Mouse (Mus musculus) intestine, embryonic 15.5 days (tissue): ENCODE measurements around the gene Slc7a11. TPM values are rescaled to one million over a fixed set of nuclear protein-coding genes. Genes with fewer than 3 reads are reported as not detected.

Experiments used
- ATAC-seq: fragments of 200-750 bp; cut with Nextera tagmentation; 2 replicates; pipeline ENCODE4 v1.8.0; 2017; ENCODE audit warnings: moderate TSS enrichment, moderate library complexity
- H3K27ac ChIP-seq: fragments of 300-500 bp; sonication (generic); 2 replicates; pipeline ENCODE4 v1.5.1; 2015; ENCODE audit warnings: mild to moderate bottlenecking, inconsistent platforms
- H3K27me3 ChIP-seq: fragments of 300-500 bp; sonication (generic); replicated peaks from 2 replicates; pipeline ENCODE4 v1.6.1; 2015; ENCODE audit warnings: inconsistent platforms
- H3K36me3 ChIP-seq: fragments of 300-500 bp; sonication (generic); 2 replicates; pipeline ENCODE4 v1.6.1; 2015; ENCODE audit warnings: inconsistent platforms
- H3K4me1 ChIP-seq: fragments of 300-500 bp; sonication (generic); replicated peaks from 2 replicates; pipeline ENCODE4 v1.6.1; 2015; ENCODE audit warnings: inconsistent platforms
- H3K4me2 ChIP-seq: fragments of 300-500 bp; sonication (generic); replicated peaks from 2 replicates; pipeline ENCODE4 v1.6.1; 2015; ENCODE audit warnings: mild to moderate bottlenecking, inconsistent platforms
- H3K4me3 ChIP-seq: fragments of 300-500 bp; sonication (generic); replicated peaks from 2 replicates; pipeline ENCODE4 v1.5.1; 2015; ENCODE audit warnings: inconsistent platforms
- H3K9ac ChIP-seq: fragments of 300-500 bp; sonication (generic); 2 replicates; pipeline ENCODE4 v1.6.1; 2015; ENCODE audit warnings: inconsistent platforms
- H3K9me3 ChIP-seq: fragments of 300-500 bp; sonication (generic); 2 replicates; pipeline ENCODE4 v1.6.1; 2016; ENCODE audit warnings: inconsistent platforms
- WGBS: fragments of 180-500 bp; shearing (Covaris S2); methylation state at CpG from one replicate; pipeline ENCODE4 v1.1.7; 2015; 5-methylcytosine and 5-hydroxymethylcytosine counted together
- polyA plus RNA-seq: library from polyadenylated mRNA; unstranded; fragments of >200 nt; fragmentation: Nextera tagmentation; extraction: Ambion mirVana; gene quantifications from 2 replicates; pipeline ENCODE4 v1.2.1, GENCODE M21; 2015

Gene Slc7a11
- polyA plus RNA-seq, 1 experiment from 2014 or later, result 0.14 TPM

DNA sequence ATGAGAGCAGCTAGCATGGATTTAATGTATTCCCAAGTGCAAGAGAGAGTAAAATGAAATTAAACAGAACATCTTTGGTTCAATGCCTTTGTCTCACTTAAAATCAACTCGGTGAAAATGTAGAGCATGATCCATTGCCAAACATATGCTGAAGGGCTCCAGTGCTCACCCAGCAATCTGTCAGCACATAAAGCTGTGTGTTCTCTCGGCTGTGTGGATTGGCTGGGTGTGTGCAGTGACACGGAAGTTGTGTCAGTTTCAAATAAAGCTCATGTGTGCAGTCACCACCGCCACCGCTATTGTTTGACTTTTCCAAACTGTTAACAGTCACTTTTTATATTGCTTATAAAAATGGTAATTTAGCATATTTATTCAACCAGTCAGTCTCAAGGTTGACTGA is 398.7 kb downstream of the Slc7a11 start:
- H3K27me3 ChIP-seq, result no peaks in the 10 kb centered on the region
- no peak for ATAC-seq
- no peak overlapping the region for H3K9ac ChIP-seq
- no peaks in the 10 kb centered on the region for H3K36me3 ChIP-seq
- 52% methylated on average over 5 of the region's 5 CpGs for WGBS
- no peak overlapping the region for H3K4me3 ChIP-seq
- no peak overlapping the region for H3K4me2 ChIP-seq
- H3K4me1 ChIP-seq, result no peaks in the 10 kb centered on the region
- H3K27ac ChIP-seq, result no peak overlapping the region
- no peaks in the 10 kb centered on the region for H3K9me3 ChIP-seq

DNA sequence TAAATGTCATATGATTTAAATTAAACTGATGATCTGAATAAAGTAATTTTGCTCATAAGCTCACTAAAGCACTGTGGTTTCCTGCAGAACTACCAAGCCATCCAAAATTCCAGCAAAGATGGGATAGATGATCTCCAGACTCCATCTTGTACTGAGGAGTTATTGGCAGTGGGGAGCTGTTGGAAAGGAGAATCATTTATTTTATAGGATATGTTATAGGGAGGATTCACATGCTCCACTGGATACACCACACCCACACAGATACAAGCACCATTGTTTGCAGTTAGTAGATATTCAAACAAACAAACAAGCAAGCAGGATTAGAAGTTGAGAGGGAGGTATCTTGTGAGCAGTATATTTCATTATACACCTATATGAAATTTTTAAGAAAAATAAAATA is 399.3 kb downstream of the Slc7a11 start:
- Histone ChIP-seq H3K4me2 (no peak overlapping the region), H3K4me3 (no peak overlapping the region), H3K27ac (no peak overlapping the region), H3K36me3 (no peaks in the 10 kb centered on the region), H3K9ac (no peak overlapping the region), H3K27me3 (no peaks in the 10 kb centered on the region), H3K4me1 (no peaks in the 10 kb centered on the region), H3K9me3 (no peaks in the 10 kb centered on the region)
- no peak for ATAC-seq

DNA sequence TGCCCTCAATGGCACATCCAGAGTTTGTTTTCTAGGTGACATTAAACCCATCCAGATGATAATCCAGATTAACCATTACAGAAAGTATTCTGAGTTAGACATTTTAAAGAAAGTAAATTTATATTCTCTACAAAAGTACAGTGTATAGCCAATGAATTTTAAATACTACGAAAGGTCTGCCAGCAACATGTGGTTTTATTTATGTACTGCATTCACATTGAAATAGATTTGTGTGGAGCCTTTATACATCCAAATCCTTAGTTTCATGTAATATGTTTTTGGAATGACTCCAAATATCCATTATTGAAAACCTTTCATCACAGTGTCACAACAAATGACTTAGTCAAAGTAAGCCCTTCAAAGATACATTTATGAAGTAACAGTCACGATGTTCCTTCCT is 402.3 kb downstream of the Slc7a11 start:
- ATAC-seq, result no peak
- H3K4me3 ChIP-seq, result no peak overlapping the region
- WGBS, result 84% methylated on average over 2 of the region's 2 CpGs

DNA sequence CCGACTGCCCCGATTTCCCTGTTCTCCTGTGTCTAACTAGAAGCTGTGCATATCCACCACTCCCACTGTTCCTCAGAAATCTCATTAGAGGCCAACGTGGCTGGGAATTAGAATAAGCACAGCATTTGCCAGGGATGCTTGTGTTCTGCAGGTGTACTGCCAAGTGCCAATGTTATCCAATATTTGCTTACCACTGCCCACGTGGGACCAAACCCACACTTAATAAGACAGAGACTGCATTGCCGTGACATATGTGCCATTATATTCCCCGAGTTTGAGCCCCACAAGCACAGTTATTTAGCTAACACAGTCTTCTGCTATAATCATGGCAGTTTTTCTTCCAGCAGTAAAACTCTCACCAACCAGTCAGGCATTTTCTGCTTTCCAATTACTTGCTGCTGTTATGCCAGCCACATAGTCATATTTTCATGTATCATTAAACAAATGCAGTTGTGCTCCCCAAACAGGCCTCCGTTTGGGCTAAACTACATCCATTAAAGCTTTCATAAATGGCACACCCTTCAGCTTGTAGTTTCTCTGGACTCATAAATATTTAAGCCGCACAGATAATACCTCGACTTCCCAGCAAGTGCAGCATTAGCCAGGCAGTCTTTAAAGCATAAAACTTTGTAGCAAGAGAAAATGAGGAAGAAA is 407.4 kb downstream of the Slc7a11 start:
- no peaks in the 10 kb centered on the region for H3K27me3 ChIP-seq
- no peak overlapping the region for H3K4me3 ChIP-seq
- H3K27ac ChIP-seq, result no peak overlapping the region
- ATAC-seq, result no peak
- H3K4me1 ChIP-seq, result no peaks in the 10 kb centered on the region
- no peaks in the 10 kb centered on the region for H3K9me3 ChIP-seq
- H3K36me3 ChIP-seq, result no peaks in the 10 kb centered on the region
- H3K9ac ChIP-seq, result no peak overlapping the region
- H3K4me2 ChIP-seq, result no peak overlapping the region
- 65% methylated on average over 9 of the region's 9 CpGs for WGBS

More for the DNA sequence above, 402.3 kb downstream of the Slc7a11 start:
- H3K4me2 ChIP-seq, result no peak overlapping the region
- no peak overlapping the region for H3K9ac ChIP-seq
- H3K27me3 ChIP-seq, result no peaks in the 10 kb centered on the region
- no peaks in the 10 kb centered on the region for H3K9me3 ChIP-seq
- no peaks in the 10 kb centered on the region for H3K4me1 ChIP-seq
- H3K36me3 ChIP-seq, result no peaks in the 10 kb centered on the region
- H3K27ac ChIP-seq, result no peak overlapping the region

DNA sequence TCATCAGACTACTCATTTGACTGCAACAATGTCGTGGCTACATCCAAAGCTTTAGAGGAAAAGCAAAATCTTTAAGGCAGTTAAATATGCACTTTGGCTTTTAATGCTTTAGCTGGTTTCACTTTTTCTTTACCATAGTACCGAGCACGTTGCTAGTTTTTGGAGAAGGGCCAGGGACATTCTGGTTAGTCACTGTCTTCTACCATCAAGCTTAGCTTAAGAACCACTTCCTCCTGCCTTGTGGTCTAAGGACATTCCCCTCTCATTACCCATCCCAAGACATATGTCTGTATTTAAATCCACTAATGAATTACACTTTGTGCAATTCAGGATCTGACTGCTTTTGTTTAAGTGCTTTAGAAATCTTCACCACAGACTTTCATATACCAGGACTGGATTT is 410.1 kb downstream of the Slc7a11 start:
- Histone ChIP-seq H3K27ac (no peak overlapping the region), H3K36me3 (no peaks in the 10 kb centered on the region), H3K4me2 (no peak overlapping the region), H3K9ac (no peak overlapping the region), H3K9me3 (no peaks in the 10 kb centered on the region), H3K27me3 (no peaks in the 10 kb centered on the region), H3K4me3 (no peak overlapping the region), H3K4me1 (no peaks in the 10 kb centered on the region)
- 50% methylated on average over 3 of the region's 3 CpGs for WGBS
- no peak for ATAC-seq

DNA sequence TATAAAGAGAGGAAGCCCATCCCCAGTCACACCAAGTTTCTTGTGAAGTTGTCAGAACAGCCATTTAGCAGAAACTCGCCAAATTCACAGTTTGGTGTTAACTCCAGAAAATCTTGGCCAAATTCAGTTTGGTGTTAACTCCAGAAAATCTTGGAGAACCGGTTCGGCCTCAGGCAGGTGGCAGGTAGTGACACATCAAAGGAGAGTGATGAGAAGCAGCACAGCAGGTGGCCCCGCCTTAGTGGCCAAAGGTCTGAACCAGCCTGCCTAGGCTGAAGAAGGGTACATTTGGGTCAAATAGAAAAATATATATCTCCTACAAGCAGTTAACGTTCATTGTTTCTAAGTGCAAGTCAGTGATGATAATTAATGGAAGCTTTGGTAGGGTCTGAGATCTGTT is 417.4 kb downstream of the Slc7a11 start:
- Histone ChIP-seq H3K27me3 (no peaks in the 10 kb centered on the region), H3K9me3 (no peaks in the 10 kb centered on the region), H3K27ac (no peak overlapping the region), H3K4me1 (no peaks in the 10 kb centered on the region), H3K9ac (no peak overlapping the region), H3K4me3 (no peak overlapping the region), H3K4me2 (no peak overlapping the region), H3K36me3 (no peaks in the 10 kb centered on the region)
- 26% methylated on average over 5 of the region's 5 CpGs for WGBS
- peak; percentile 86 for ATAC-seq

DNA sequence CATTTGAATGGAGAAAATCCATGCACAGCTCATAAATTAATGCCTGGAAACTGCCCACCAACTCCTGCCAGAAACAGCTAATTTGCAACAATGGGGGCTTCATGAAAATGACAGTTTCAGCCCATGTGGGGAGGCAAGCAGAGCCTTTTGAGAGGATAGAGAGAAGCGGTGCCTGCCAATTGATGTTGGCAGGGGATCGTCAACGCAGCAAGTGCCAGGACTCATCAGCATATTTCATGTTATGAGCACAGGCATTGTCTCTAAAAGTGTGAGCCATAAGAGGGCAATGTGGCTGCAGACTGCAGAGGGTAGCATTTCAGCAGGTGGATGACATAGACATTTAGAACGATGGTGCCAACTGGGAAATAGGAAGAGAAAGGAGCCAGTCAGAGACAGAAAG is 429.0 kb downstream of the Slc7a11 start:
- Histone ChIP-seq H3K27ac (no peak overlapping the region), H3K4me1 (no peaks in the 10 kb centered on the region), H3K4me2 (no peak overlapping the region), H3K36me3 (no peaks in the 10 kb centered on the region), H3K4me3 (no peak overlapping the region), H3K9me3 (no peaks in the 10 kb centered on the region), H3K9ac (no peak overlapping the region), H3K27me3 (no peaks in the 10 kb centered on the region)
- WGBS, result 83% methylated on average over 4 of the region's 4 CpGs
- ATAC-seq, result no peak

DNA sequence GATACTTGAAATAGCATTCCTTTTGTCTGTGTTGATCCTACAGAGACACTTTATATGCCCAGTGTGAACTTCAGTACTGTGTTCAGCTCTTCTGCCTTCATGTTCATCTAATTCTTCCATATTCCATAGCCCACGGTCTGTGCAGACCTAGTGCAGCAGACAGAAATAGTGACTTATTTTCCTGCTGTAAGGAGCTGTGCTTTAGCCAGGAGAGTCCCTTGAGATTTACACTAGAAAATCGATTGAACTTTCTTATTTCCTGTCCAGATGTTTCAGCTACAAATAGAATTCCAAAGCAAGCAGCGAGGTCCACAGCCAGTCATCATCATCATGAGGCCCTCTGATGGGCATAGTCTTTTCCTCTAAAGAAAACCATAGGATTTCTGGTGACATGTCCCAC is 431.4 kb downstream of the Slc7a11 start:
- ATAC-seq, result no peak
- Histone ChIP-seq H3K4me3 (no peak overlapping the region), H3K27ac (no peak overlapping the region), H3K4me2 (no peak overlapping the region), H3K36me3 (no peaks in the 10 kb centered on the region), H3K9me3 (no peaks in the 10 kb centered on the region), H3K9ac (no peak overlapping the region), H3K27me3 (no peaks in the 10 kb centered on the region), H3K4me1 (no peaks in the 10 kb centered on the region)
- WGBS, result 39% methylated on average over 3 of the region's 3 CpGs

DNA sequence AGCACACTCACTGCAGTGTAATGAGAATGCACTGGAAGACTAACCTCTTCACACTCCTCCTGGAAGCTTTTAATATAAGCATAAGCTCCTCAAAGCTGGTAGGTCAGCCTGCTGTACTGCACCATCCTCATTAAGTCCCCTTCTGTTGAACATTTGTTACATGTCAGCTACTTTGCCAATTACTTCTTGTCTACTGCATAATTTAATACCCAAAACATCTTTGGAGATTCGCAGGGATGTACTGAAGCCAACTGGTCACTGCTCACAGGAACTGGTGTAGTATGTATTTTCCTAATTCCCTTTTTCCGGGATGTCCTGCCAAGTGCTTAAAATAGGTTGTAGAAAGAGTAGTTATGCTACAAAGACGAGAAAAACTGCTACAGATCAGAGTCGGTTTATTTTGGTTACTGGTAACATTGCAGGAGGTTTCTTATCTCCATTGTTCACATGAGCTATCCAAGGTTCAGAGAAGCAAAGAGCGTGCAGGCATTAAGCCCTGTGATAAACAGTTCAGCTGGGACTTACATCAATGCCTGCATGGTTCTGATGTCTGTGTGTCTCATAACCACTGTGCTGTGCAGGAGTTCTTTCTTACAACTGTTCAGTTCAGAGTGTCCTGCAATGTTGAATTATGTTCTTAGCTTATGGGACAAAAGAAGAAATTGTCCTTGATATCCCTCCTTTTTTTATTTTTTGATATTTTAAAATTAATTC is 439.3 kb downstream of the Slc7a11 start:
- Histone ChIP-seq H3K9ac (no peak overlapping the region), H3K27ac (no peak overlapping the region), H3K4me1 (no peaks in the 10 kb centered on the region), H3K27me3 (no peaks in the 10 kb centered on the region), H3K9me3 (no peaks in the 10 kb centered on the region), H3K4me3 (no peak overlapping the region), H3K36me3 (no peaks in the 10 kb centered on the region), H3K4me2 (no peak overlapping the region)
- no peak for ATAC-seq
- WGBS, result 31% methylated on average over 5 of the region's 5 CpGs

DNA sequence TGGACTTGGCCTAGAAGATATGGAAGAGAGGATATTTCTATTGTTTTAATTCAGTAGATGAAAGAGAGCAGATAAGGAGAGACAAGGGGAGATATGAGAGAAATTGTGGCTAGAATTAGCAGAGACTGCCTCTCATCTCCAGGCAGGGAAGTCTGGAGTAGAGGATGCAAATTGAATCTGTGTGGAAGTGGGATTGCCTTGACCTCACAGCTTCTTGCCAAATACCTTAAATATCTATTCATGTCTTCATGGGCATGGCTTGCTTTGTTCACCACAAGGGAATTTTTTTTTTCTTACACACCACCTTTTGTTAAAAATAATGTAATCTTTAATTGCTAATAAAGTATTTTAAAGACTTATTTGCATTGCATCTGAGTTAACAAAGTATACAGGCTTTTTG is 441.3 kb downstream of the Slc7a11 start:
- no peak overlapping the region for H3K27ac ChIP-seq
- ATAC-seq, result no peak
- no peak overlapping the region for H3K9ac ChIP-seq
- no peaks in the 10 kb centered on the region for H3K36me3 ChIP-seq
- H3K27me3 ChIP-seq, result no peaks in the 10 kb centered on the region
- H3K4me1 ChIP-seq, result no peaks in the 10 kb centered on the region
- no peaks in the 10 kb centered on the region for H3K9me3 ChIP-seq
- H3K4me3 ChIP-seq, result no peak overlapping the region
- no peak overlapping the region for H3K4me2 ChIP-seq

DNA sequence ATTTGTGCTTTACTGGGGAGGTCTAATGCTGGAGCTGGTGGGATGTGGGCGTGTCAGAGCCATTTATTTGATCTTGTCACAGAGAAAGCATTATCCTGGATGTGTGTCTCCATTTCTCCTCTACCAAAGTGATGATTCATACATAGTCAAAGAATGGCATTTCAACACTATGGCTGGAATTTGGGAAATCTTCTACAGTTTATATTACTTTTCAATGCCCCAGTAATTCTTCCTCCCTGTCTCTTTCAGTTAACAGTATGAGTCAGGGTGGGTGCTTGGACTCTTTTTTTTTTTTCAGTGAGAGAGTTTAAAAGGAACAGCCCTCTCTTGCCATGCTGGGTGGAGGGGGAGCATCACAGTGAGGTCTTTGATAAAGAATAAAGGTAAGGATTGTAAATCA is 441.8 kb downstream of the Slc7a11 start:
- H3K4me2 ChIP-seq, result no peak overlapping the region
- ATAC-seq, result no peak
- H3K27me3 ChIP-seq, result no peaks in the 10 kb centered on the region
- H3K9ac ChIP-seq, result no peak overlapping the region
- 69% methylated on average over 1 of the region's 1 CpGs for WGBS
- H3K4me1 ChIP-seq, result no peaks in the 10 kb centered on the region
- H3K4me3 ChIP-seq, result no peak overlapping the region
- no peaks in the 10 kb centered on the region for H3K9me3 ChIP-seq
- H3K27ac ChIP-seq, result no peak overlapping the region
- no peaks in the 10 kb centered on the region for H3K36me3 ChIP-seq

DNA sequence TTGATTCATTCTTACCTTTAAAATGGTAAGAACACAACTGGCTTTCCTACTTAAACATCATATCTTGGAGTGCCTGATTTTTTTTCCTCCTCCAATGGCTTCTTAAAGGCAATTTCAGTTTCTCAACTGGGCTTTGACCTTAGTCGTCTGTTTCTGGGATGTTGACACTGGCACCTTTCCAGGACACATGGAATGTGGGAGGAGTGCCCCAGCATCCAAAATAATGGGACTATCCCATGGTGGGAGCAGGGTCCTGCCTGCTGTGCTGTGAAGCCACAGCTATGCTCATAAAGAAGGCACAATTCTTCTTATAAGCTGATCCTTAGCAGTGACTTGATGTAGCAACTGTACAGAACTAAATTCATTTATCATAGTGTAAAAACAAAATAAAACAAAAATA is 450.5 kb downstream of the Slc7a11 start:
- ATAC-seq, result no peak
- no peaks in the 10 kb centered on the region for H3K9me3 ChIP-seq
- H3K36me3 ChIP-seq, result no peaks in the 10 kb centered on the region
- H3K27me3 ChIP-seq, result no peaks in the 10 kb centered on the region
- 6% methylated on average over 1 of the region's 1 CpGs for WGBS
- H3K9ac ChIP-seq, result no peak overlapping the region
- no peak overlapping the region for H3K4me3 ChIP-seq
- H3K27ac ChIP-seq, result no peak overlapping the region
- no peak overlapping the region for H3K4me2 ChIP-seq
- H3K4me1 ChIP-seq, result no peaks in the 10 kb centered on the region

DNA sequence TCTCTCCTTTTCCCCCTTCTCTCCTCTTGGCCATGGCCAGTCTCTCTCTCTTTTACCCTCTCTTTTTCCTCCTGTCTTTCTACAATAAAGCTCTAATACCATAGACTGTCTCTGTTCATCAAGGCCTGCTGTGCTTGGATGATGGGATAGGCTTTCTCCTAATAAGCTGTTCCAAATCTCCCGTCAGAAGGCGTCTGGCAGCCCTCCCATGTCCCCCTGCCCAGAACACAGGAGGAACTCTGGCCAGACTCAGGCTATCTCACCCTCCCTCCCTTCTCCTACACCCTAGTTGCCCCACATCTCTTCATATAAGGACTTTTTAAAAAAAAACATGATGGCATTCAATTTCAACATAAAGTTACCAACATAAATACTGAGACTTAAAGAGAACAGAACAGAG is 456.2 kb downstream of the Slc7a11 start:
- Histone ChIP-seq H3K27ac (no peak overlapping the region), H3K36me3 (no peaks in the 10 kb centered on the region), H3K4me2 (no peak overlapping the region), H3K4me3 (no peak overlapping the region), H3K9ac (no peak overlapping the region), H3K4me1 (no peaks in the 10 kb centered on the region), H3K27me3 (no peaks in the 10 kb centered on the region), H3K9me3 (no peaks in the 10 kb centered on the region)
- no peak for ATAC-seq
- 72% methylated on average over 2 of the region's 2 CpGs for WGBS
